Mouse (Mus musculus): ENCODE data around the gene Nfkbie. TPM values are rescaled to one million over a fixed set of nuclear protein-coding genes. Genes with fewer than 3 reads are reported as not detected.

Gene Nfkbie
- total RNA-seq, 2 experiments from 2014 or later = 2.6 to 3.4 TPM

DNA sequence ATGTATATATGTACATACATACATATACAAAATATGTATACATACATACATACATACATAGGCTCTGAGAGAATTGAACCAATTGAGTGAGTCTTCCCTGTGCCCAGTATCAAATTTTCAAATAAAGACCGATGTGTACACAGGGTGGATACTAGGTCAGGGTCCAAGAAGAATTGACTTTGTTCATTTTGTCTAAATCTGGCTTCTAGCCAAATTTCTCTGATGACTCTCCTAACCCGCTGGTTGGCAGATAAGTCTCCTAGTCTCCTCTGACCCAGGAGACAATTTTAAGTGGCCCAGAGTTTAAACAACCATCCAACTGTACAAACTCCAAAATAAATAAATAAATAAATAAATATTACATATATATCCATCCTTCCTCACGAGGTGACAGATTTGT, 43.4 kb downstream of the Nfkbie start:
- DNase-seq = no peak

DNA sequence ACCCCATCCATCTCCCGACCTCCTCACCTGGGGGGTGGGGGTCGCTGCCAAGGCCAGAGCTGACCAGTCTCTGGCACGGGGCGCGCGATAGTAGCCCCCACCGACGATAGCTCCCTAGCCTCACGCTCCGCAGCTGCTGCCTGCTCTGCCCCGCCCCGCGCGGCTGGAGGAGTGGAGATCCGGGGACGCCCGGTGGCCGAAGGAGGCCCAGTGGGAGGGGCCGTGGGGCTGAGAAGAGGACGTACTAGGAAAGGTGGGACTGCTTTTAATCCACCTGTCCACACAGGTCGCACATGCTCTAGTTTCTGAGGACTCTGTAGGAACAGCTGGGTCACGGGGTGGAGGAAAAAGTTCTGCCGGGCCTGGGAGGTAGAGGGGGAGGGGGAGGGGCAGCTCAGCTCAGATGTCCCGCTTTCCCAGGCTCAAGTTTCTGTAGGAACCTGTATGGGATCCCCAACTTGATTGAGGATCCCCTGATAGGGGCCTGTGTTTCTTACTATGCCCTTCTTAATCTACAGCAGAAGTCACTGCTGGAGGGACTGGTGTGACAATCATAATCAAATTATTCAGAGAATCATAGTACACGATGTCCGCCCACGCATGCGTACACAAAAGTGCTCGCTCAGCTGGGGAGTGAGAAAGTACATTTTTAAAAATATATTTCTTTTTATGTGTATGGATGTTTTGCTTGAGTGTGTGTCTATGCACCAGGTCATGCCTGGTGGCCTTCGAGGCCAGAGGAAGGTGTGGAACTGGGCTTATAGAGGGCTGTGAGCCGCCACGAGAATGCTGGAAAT, 44.1 kb downstream of the Nfkbie start, which contains the start of gene Slc29a1:
Gene Slc29a1 (minus strand): TSS at position 161 of the 797 bp plus-strand sequence.
- no peak for DNase-seq

DNA sequence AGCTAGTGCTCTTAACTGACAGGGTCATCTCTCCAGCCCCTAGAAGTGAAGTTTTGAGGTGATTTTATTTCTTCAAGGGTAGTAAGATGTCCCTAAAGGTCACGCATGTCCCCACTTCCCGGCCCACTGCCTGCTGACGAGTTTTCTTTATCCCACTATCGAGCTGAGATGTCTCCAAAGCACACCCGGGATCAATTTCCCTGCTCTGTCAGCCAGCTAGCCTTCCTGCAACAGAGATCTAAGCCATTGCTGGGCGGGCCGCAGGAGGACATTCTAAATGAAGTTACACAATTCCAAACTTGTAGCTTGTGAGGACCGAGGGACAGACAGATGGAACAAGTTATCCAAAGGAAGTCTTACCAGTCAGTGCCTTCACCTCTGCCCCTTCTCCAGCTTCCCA, 44.8 kb downstream of the Nfkbie start:
- DNase-seq = no peak

- DNase-seq = no peak
These were observed 45.8 kb downstream of the Nfkbie start for GRCm38 (mm10) chr17:45601325-45601724.

DNA sequence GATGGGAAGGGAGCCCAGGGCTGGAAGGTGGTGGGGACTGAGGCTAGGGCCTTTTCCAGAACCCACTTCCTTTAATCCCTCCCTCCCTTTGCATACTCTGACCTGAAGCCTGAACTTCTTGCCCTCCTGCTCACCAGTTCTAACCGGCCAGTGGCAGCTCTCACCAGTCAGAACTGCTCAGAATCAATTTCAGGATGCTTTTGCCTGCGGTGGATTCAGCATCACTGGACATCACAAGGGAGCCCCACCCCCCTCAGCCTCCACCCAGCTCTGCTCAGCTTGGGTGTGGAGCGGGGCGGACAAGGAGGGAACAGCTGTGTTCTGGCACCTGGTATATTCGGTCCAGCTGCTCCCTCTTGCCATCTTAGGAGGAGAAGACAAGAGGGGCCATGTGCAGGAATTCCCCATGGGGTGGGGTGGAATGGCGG, 46.4 kb downstream of the Nfkbie start, which contains the start of gene Mymx:
Gene Mymx (minus strand): TSS at position 226 of the 428 bp plus-strand sequence.
- DNase-seq = no peak

- no peak for DNase-seq
These were observed 47.5 kb downstream of the Nfkbie start for GRCm38 (mm10) chr17:45602984-45603383.

DNA sequence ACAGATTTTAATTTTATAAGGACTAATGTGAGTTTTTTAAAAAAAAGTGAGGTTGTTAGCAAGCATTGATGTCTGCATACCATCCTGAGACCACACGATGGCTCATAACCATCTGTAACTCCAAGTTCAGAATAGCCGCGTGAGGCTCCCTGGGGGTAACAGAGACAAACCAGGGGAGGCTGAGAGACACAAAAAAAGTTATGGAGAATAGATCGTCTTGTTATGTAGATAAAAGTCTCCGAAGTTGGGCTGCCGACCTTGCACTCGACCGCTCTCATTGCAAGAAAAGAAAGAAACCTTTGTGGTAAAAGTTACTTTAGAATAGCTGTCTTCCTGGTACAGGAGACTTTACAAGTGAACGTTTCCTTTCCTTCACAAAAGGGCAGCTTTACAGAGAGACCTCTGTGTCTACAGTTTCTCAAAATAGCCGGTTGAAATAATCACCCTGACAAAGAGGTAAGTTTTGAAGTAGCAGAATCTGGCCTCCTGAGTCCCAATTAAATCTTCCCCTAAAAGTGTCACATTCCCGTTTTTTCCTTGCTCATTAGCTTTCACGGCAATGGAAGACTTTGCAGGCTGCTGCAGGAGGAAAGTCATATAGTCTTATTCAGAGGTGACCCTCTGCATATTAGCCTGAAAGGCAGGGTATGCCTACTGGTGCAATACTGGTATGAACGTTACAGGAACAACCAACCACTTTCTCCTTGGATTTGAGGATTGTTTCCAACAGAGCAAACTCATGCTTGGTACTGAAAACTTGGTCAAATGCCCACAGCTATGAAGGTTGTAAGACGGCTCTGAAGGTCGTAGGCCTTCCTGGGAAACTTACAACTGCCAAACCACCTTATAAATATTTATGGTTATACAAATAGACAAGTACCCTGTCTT, 51.7 kb downstream of the Nfkbie start:
- DNase-seq = no peak

- DNase-seq = no peak
These were observed 52.9 kb downstream of the Nfkbie start for GRCm38 (mm10) chr17:45608396-45608795.

GRCm38 (mm10) chr17:45610144-45610866, 54.8 kb downstream of the Nfkbie start:
- no peak for DNase-seq

- DNase-seq = no peak
These were observed 56.5 kb downstream of the Nfkbie start for GRCm38 (mm10) chr17:45612008-45612407.

Other genes starting within 250 kb of the Nfkbie start
- gene Cdc5l, start 122.0 kb upstream of the Nfkbie start, total RNA-seq (2021) = 10 to 100 TPM; 56.7 to 57.5 TPM
- 1 to 10 TPM; 3.9 to 4.4 TPM for gene Spats1, start 80.3 kb upstream of the Nfkbie start, total RNA-seq (2021)
- 10 to 100 TPM; 22.7 to 25.4 TPM for gene Aars2, start 48.9 kb upstream of the Nfkbie start, total RNA-seq (2021)
- gene Tcte1, start 32.3 kb upstream of the Nfkbie start, total RNA-seq (2021) = under 1 TPM; 0.43 to 0.65 TPM
- gene Tmem151b, start 6.0 kb upstream of the Nfkbie start, total RNA-seq (2021) = 100 to 1,000 TPM; 106 to 112 TPM
- 10 to 100 TPM; 28.2 to 29.4 TPM for gene Slc35b2, start 8.2 kb downstream of the Nfkbie start, total RNA-seq (2021)
- gene Hsp90ab1, start 17.6 kb downstream of the Nfkbie start, total RNA-seq (2021) = 1,000 to 10,000 TPM; 1,811 to 1,865 TPM
- gene Slc29a1, start 43.9 kb downstream of the Nfkbie start, total RNA-seq (2021) = 10 to 100 TPM; 20.8 to 21.5 TPM
- gene Mymx, start 46.4 kb downstream of the Nfkbie start, total RNA-seq (2021) = not detected
- gene Capn11, start 103.6 kb downstream of the Nfkbie start, total RNA-seq (2021) = 1 to 10 TPM in 1 of 2 experiments, under 1 TPM in 1; 0.22 to 1.4 TPM
- gene Mrpl14, start 130.6 kb downstream of the Nfkbie start, total RNA-seq (2021) = 10 to 100 TPM; 39.5 to 43.9 TPM
- gene Tmem63b, start 131.2 kb downstream of the Nfkbie start, total RNA-seq (2021) = 100 to 1,000 TPM; 171 to 180 TPM
- gene 1600014C23Rik, start 178.1 kb downstream of the Nfkbie start, total RNA-seq (2021) = not detected

Data from layer of hippocampus, postnatal 36 days (tissue).